Mouse (Mus musculus): ENCODE measurements at regions not wholly inside any gene's neighbourhood (a gene's known extent, or its start where the extent isn't known, plus 50 kb on each side); places are given as distances from the start of the nearest gene placed in this dataset.

DNA sequence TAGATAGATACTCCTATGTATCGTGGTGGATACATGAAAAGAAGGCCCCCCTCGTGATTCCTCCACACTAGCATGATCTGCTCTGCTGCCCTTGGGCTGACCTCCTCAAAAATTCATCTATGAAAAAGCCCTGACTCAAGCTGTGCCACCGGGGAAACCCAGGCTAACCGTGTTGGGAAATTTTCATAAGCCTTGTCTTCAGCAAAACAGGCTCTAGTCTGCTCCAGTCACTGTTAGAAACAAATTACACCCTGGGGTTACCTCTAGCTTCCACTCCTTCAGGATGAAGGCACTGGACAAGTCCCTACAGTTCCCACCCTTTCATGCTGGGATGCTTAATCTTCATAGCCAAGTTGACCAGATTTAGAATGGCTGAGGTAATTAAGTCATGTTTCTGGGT, 315.0 kb upstream of the Nrp1 start:
- DNase-seq (ENCODE audit: low spot score), result no peak

DNA sequence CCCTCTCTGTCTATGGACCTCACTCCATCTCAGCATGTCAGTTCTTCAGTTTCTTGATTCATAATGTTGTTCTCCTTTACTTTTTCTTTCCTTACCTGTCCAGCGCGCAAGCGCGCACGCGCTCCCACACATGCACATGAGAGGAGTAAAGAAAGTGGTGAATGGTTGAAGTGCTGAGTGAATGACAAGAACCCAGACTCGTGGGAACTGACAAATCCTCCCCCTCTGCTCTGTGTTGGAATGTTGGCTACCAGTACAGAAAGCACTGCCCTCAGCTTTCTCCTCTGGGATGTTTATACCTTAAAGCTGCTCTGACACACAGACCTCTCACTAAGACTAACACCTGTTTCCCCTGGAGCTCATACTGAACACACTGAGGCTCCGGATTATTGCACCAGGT, 302.2 kb upstream of the Nrp1 start:
- no peak for DNase-seq (ENCODE audit: low spot score)

DNA sequence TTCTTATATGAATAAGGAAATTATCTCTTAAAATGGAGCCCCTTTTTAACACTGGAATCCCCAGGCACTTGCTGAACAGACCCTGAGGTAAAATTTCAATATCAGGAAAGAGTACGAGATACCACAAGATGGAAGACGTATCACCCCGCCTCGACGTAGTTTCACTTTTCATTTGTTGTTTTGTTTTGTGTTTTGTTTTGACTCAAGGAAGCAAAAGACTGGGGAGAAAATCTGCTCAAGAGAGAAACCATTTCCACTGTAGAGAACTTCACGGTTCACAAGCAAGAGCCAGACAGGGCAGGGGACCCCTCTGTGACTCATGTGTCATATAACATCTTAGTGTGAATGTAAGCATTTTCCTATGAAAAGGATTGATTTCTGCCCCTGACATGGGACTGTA, 300.6 kb upstream of the Nrp1 start:
- DNase-seq (ENCODE audit: low spot score), result no peak

DNA sequence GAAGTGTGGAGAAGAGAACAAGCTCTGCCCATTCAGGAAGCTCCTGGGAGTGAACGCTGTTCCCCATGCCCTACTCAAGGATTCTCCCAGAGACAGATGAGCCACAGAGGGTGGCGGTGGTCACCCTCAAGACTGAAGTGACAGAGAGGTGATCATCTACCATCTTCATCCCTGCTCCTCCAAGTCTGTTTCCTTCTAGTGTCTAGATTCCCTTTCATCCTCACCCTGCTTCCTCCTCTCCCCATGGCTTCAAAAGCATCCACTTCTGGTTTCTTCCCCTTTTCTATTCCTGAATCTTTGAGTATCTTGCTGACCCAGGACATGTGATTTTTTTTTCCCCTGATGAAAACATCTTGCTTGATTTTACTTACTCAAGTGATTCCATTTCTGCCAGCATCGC, 298.6 kb upstream of the Nrp1 start:
- DNase-seq (ENCODE audit: low spot score), result no peak

DNA sequence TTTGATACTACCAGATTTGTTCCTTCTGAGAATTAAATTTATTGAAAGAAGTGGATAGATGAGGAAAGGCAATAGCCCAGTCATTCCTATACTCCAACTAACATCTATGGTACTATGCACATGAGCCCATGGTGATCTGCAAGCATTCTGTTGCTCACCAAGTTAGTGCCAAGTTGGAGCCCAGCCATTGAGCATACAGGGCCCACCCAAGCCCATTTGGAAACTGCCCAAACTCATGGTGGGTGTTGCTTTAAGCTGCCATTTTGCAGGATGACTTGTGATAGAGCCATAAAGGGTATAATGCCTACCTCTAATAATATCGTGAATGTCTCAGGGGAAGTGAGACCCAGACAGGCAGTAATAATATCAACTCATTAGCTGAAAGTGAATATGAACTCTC, 294.2 kb upstream of the Nrp1 start:
- DNase-seq (ENCODE audit: low spot score), result no peak

DNA sequence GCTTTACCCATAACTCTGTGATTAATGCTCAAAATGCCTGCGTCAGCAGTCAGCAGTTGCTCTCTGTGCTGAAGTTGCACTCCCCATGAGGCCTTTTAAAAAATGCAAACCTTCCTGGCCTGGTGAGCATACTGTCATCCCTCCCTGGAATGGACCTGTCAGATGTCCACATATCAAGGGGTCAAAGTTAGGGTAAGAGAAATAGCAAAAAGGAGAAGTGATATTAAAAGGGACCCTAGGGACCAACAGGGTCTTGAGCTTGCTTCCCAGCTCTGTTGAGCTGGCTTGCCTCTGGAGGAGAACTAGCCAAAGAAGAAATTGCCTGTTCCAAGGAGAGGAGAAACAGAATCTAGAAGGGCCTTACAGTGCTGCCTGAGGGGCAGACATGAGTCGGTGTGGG, 293.3 kb upstream of the Nrp1 start:
- DNase-seq (ENCODE audit: low spot score), result no peak

DNA sequence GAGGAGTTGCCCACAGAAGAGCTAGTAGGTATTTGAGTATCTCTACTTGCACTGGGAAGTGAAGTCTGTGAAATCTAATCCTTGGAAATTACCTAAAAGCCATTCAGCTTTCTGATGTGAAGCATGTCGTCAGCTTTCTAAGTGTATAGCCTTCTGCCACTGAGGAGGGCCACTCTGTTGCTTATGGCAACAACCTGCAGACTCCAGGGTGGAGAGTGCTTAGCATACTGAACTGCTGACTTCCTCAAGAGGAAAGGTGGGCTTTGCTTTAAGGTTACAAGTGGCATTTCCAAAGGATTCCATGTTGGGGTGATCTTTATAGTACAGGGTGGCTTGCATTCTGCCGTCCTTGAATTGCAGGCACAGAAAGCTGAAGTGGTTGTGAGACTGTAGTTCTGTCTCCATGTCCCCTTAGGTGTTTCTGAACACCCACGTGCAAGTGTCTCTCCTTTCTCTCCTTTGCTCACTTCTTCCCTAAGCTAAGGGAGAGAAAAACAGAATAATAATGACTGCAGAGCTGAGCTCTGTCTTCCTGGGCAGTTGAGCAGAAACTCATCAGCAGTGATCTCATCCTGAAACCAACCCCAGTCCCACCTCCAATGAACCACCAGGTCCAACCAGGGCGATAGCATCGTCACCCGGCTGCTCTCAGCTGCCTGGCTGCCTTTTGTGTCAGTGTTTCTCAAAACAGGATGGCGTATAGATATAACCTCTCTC, 292.3 kb upstream of the Nrp1 start:
- DNase-seq (ENCODE audit: low spot score), result no peak

DNA sequence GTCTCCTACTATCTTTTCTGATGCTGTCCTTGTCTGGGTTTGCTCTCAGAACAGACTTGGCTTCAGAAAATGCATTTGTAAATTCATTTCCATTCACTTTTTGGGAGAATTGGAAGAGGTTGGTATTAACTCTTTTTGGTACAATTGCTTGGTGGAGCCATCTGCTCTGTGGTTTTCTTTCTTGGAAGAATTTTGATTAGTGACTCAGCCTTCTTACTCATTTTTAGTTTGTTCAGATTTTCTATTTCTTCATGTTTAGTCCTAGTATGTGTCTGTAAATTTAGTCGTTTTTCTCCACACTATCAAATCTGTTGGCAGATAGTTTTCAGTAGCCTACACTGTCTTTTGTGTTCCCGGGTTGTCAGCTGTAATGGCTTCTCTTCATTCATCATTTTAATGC, 288.7 kb upstream of the Nrp1 start:
- no peak for DNase-seq (ENCODE audit: low spot score)

DNA sequence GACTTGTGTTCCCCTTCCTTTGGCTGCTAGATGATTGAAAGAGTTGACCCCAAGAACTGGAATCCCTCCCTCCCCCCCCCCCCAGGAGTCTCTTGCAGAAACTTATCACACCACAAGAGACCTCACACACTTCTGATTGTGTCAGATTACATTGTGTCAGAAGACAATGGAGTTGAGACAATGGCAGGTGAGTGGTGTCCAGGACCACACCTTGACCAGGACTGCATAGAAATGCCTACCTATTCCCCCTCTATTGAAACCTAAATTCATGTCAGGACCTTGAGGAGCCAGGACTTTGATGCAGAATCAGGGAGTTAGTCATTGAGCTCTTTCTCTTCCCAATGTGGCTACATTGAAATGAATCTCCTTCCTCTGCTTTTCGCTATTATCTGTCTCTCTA, 282.8 kb upstream of the Nrp1 start:
- DNase-seq (ENCODE audit: low spot score), result no peak

DNA sequence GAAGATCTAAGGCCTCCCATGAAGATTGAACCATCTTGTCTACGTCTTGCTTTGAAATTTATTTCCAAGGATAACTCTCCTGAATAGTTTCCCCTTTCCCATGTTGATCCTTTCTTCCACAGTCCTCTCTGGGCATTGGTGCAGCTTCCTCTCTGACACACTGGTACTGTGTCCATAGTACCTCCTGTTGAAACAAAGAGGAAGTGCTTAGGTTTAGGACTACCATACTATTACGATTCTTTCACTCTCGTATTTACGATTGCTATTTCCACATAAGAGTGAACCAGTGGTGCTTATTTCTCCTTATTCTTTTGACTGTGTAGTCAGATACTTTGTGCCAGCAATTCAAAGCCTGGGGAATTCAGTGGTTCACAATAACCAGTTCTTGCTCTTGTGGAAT, 282.2 kb upstream of the Nrp1 start:
- DNase-seq (ENCODE audit: low spot score), result no peak

DNA sequence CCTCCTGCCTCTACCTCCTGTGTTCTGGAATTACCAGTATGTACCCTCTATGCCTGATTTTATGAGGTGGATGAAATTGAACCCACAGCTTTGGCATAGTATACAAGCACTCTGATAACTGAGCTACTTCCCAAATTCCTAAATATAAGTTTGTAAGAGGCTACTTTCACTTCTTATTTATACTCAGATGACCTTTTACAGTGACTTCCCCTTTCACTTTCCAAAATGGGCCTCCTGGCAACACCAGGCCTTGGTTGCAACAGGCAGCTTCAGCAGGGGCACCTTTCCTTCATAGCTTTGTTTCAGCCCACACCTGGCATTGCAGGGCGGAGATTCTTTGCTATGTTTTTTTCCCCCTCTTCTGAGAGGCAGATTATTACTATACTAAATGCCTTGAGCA, 279.7 kb upstream of the Nrp1 start:
- no peak for DNase-seq (ENCODE audit: low spot score)

DNA sequence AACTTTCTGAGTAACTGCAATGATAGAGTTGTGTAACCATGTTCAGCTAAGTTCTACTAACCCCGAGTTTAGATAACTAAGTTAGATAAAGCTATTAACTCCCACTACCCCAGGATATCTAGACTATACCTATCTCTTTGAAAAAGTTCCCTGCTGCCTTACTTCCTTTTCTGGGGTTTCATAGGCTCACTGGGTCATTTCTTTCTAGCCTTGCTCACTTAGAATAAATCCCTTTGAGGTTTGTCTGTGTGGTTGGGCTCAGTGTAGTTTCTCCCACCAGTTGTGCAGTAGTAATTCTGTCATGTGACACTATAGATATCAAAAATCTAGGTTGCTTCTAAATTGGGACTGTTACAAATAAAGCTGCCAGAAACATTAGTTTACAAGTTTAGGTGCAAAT, 272.6 kb upstream of the Nrp1 start:
- no peak for DNase-seq (ENCODE audit: low spot score)

DNA sequence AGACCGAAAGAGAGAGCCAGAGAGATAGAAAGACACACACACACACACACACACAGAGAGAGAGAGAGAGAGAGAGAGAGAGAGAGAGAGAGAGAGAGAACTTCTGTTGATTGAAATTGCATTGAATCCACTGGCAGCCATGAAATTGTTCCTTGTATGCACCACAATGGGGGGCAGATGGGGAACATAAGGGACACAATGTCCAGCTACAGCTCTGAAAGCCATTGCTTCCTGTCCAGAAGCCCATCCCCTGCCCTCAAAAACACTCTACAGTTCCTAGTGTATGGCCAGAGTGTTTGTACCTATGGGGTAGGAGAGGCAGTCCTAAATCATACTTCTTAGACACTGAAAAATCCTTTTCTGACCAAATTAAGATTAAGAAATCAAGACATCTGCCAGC, 270.9 kb upstream of the Nrp1 start:
- no peak for DNase-seq (ENCODE audit: low spot score)

DNA sequence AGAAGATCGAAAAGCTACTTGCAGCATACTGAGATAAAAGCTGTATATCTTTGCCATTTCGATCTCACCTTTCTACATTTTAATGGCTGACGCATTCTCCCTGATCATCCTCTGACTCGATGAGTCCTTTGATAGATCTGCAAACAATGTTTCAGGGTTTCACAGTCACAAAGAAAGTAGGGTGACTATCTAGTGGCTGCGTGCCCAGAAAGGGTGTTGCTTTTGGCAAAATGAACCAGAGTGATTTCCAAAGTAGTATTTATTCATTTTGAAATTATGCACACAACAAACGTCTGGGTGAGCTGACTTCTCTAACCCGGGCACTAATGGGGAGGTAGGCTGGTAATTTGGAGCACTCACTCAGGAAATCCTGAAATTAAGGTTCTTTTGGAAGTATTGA, 265.6 kb upstream of the Nrp1 start:
- DNase-seq (ENCODE audit: low spot score), result no peak

DNA sequence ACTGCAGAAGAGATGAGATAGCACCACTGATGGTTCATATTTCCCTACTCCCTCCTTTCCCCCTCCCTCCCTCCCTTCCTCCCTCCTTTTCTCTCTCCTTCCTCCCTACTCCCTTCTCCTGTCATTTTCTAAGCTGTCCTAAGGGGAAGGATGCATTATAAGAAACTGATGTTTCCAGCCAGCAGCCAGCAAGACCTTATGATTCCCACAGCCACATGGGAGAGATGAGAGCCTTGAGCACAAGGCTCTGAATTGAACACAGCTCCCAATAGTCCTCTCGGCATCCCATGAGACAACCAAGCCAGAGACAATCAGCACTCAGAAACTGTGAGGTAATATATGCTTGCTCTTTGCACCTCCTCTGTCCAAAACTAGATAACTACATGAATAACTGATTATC, 263.0 kb upstream of the Nrp1 start:
- no peak for DNase-seq (ENCODE audit: low spot score)

DNA sequence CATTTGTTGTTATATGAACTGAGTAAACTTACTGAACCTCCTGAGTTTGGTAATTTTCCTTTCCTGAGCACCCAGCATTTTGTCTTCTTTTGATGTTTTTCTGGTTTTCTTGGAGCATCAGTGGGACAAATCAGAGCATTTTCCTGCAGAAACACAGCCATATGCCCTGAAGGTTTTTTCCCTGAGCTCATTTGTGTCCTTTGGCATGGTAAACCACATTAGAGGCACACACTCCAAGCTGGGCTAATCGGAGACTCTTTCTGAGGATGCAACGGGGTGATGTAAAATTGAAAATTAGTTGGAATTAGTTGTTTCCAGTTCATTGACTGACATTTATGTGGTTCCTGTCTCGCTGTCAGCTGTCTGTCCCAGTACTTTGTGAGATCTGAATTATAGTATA, 260.8 kb upstream of the Nrp1 start:
- no peak for DNase-seq (ENCODE audit: low spot score)

DNA sequence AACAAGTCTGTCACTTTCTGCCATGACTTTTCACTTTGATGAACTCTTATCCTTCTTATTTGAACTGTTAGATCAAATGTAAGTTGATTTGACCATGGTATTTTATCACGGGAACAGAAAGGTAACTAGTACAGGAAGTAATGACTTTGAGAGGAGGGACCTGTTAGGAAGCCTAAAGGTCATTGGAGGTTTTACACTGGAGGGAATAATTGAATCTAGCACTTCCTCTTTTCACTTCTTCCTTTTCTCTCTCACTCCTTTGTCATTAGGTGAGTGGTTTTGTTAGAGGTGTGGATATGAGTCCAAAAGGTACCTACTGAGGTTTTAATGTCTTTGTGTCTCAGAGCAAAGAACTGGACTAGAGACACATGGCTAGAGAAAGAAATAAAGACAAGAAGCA, 255.0 kb upstream of the Nrp1 start:
- DNase-seq (ENCODE audit: low spot score), result no peak

DNA sequence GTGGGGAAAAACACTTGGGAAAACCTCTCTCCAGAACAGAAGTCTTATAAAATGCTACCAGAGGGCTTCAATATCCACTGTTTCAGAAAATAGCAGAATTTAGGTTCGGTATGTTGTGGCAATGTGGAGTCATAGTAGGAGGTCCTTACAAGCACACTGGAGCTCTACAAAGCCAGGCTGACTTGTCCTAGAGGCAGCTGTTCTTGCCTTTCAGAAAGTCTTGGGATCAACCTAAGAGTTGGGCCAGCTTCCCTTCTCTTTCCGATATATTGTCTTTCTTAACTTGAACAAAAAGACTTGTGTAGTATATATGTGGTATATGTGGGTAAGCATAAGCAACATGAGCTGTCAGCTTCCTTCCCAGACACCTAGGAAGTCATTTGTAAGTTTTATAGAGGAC, 251.8 kb upstream of the Nrp1 start:
- DNase-seq (ENCODE audit: low spot score), result no peak

DNA sequence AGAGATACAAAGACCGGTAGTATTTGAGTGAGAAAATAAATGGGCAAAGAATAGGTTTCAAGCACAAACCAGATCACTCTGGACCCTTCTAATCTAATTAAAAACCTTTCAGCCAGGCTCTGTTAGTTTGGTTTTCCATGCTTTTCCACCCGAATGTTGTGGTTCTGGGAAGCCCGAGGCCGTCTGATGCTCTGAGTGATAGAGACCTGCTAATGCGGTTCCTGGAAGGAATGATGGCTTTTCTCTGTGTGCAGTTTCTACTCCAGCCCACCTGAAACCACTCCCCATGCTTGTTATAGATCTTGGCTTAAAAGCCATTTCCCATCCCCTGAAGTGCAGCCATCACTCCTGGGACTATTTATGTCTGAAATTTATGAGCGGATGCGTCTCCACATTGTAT, 251.4 kb upstream of the Nrp1 start:
- no peak for DNase-seq (ENCODE audit: low spot score)

DNA sequence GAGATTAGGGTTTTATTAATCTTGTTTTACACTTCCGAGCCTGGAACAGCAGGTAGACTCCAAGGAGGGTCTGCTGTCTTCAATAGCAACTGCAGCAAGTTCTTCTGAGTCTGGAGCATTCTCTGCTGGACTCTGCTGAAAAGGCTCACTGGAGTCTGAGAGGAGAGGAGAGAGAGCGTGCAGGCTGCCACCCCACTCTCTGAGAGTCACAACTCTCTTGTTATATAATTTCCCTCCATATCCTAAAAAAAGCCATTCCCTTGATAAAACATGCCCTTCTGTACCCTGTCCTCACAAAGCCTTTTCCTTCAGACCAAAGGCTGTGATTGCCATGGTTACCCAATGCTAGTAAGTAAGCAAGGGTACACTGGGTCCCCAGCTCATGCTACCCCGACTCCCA, 249.4 kb upstream of the Nrp1 start:
- no peak for DNase-seq (ENCODE audit: low spot score)

DNA sequence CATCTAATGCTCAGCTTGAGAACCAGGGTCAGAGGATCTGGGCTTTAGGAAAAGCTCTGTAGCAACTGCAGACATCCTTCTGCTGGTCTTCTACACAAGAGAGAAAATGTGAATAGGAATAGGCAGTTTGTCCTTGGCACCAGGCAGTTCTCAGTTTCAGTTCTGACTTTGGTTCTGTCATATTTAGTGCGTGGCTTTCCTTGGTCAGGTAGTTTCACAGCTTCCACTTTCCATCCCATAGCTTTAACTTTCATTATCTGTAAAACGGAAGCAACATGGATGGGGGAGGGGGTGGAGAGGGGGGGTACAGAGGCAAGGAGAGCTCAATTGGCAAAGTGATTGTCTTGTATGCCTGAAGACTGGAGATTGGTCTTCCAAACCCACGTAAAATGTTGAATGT, 247.3 kb upstream of the Nrp1 start:
- DNase-seq (ENCODE audit: low spot score), result no peak

DNA sequence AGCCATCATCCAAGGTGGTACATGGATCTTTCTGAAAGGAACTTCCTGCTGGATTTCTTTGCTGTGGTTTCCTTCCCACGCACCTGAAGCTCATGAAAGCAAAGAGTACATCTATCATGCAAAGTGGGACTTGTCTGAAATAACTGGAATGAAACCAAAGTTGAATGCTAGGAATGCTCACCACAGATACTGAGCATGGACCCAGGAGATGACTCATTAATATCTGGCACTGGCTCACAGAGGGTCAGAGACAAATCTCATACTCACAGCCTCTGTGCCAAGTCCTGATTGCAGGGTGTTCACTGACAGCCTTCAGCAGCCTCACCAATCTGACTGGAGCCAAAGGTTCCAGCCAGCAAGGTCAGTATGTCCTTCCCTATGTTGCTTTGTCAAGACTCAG, 245.3 kb upstream of the Nrp1 start:
- DNase-seq (ENCODE audit: low spot score), result no peak

DNA sequence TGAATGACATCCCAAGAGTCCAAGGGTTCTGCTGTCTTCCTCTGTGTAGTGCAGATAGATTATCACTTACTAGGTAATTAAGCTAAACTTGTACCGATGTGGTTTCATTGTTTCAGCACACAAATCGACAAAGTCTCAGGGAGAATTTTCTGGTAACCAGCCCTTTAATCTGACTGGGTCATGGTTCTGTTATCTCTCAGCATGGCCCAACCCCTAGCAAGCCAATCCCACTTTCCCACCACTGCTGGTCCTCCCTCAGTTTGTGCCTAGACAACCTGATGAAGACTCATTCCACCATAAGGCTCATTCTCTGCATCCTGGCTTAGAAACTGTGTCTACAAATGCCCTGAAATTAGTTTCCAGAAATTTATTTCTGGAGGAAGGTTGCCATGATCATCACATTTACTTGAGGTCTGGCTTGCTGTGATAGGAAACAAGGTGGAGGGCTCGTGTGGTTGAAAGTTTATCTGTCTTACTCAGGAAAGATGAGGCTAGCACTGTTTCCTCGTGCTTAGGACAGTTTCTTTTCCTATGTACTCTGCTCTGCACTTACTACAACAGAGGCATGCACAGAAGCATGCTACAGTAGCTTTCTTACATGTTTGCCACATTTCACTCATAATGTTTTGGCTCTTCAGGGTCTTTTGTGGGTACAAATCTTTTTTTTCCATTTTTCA, 217.0 kb upstream of the Nrp1 start:
- DNase-seq (ENCODE audit: low spot score), result no peak

DNA sequence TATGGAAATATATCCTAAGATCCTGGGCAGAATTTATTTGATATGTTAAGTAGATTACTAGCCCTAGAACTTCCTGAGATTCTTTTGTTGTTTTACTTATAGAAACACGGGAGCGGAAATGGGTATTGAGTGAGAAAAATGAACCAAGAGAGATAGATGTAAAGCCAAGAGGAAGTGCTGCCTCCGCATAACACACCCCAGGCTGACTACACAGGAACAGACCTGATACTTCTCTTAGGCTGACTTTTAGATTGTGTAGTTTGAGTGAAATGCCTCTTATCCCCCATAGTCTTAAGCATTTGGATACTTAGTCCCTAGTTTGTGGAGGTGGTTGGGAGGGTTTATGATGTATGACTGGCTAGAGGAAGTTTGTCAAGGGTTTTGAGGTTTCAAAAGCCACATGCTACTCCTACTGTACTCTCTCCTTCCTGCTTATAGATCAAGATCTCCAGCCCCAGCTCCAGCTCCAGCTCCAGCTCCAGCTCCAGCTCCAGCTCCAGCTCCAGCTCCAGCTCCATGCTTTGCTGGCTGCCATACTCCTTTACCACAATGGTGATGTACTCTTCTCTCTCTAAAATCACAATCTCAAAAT, 210.0 kb upstream of the Nrp1 start:
- no peak for DNase-seq (ENCODE audit: low spot score)

Measured in retina, embryonic 14.5 days (tissue).